Mouse (Mus musculus) embryo, embryonic 11 days (tissue): ENCODE results near the gene Aadat.
"Not testable (repeated sequence)": the region's sequence is repeated elsewhere in the genome, so short reads cannot be mapped to it uniquely, and the experiment has no call there.

ENCODE experiments used
- DNase-seq: peaks from one replicate; pipeline ENCODE4 v3.0.0-alpha.2; 2015

Gene Aadat

GRCm38 (mm10) chr8:60505653-60506521 is at the start of gene Aadat:
TSS of gene Aadat (plus strand) at chr8:60505932.
- DNase-seq: peak; percentile 90

GRCm38 (mm10) chr8:60466686-60467335 is 38.9 kb upstream of the Aadat start:
- peak; percentile 80 for DNase-seq

GRCm38 (mm10) chr8:60490147-60490546 is 15.6 kb upstream of the Aadat start:
- no peak for DNase-seq

- DNase-seq: no peak
Observed at GRCm38 (mm10) chr8:60491871-60492270, 13.9 kb upstream of the Aadat start.

GRCm38 (mm10) chr8:60492471-60492870 is 13.3 kb upstream of the Aadat start:
- DNase-seq: no peak

- DNase-seq: no peak
Observed at GRCm38 (mm10) chr8:60494606-60495005, 11.1 kb upstream of the Aadat start.

GRCm38 (mm10) chr8:60495046-60495445 is 10.7 kb upstream of the Aadat start:
- DNase-seq: not testable (repeated sequence)

GRCm38 (mm10) chr8:60503098-60503497 is 2.6 kb upstream of the Aadat start, which contains the start of gene Gm10283:
TSS of gene Gm10283 (minus strand) at chr8:60503198.
- DNase-seq: no peak

- DNase-seq: no peak
Observed at GRCm38 (mm10) chr8:60518286-60518685, 12.6 kb downstream of the Aadat start.

GRCm38 (mm10) chr8:60534945-60535344 is 29.2 kb downstream of the Aadat start:
- DNase-seq: peak; percentile 2

- DNase-seq: no peak
Observed at GRCm38 (mm10) chr8:60566783-60567182, 61.1 kb downstream of the Aadat start.

GRCm38 (mm10) chr8:60577231-60577630 is 71.5 kb downstream of the Aadat start:
- no peak for DNase-seq

GRCm38 (mm10) chr8:60583369-60583768 is 77.6 kb downstream of the Aadat start:
- no peak for DNase-seq

GRCm38 (mm10) chr8:60591352-60592105 is 85.8 kb downstream of the Aadat start:
- DNase-seq: not testable (repeated sequence)

- peak; percentile 28 for DNase-seq
Observed at GRCm38 (mm10) chr8:60594761-60595160, 89.0 kb downstream of the Aadat start.
